Mouse (Mus musculus): ENCODE measurements around the gene Rasgrp3. TPM values are rescaled to one million over a fixed set of nuclear protein-coding genes. Genes with fewer than 3 reads are reported as not detected.

Rasgrp3 gene
- polyA plus RNA-seq, 1 experiment from 2014 or later = 5.9 TPM

DNA sequence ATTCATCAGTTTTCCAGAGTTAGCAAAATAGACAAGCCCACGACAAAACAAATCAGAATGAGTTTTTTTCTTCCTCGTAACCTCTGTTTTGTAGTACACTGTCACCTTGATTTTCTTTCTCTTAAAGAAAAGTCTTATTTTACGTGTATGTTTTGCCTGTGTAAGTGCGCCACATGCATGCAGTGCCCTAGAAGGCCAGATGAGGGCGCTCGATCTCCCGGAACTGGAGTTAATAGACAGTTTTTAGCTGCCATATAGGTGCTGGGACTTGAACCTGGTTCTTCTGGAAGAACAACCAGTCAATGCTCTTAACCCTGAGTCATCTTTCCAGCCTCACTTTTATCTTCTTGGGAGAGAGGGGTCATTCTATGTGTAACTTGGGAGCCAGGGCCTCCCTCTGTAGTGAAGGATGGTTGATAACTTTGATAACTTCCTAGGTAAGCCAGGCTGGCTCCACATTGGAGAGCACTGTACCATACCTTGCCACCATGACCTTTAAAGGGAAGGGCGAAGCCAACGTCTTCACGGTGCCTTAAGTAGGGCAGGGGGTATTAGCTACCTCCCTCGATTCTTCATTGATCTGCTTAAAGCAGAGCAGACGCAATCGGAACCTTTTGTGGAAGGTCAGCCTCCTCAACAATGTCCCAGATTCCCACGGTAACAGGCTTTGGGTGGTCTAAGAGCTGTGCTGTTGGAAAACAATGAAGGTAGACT, 93.7 kb downstream of the Rasgrp3 start:
- Histone ChIP-seq H3K9me3 (replicated peaks) (no peaks in the 10 kb centered on the region), H3K4me3 (replicated peaks) (no peak overlapping the region), H3K4me1 (no peaks in the 10 kb centered on the region), H3K27me3 (replicated peaks) (no peaks in the 10 kb centered on the region), H3K4me2 (no peak overlapping the region), H3K27ac (replicated peaks) (no peak overlapping the region), H3K36me3 (no peaks in the 10 kb centered on the region), H3K9ac (replicated peaks) (no peak overlapping the region)
- 93% methylated on average over 14 of the region's 14 CpGs for WGBS
- no peak for ATAC-seq (ENCODE audit: low FRiP score)

DNA sequence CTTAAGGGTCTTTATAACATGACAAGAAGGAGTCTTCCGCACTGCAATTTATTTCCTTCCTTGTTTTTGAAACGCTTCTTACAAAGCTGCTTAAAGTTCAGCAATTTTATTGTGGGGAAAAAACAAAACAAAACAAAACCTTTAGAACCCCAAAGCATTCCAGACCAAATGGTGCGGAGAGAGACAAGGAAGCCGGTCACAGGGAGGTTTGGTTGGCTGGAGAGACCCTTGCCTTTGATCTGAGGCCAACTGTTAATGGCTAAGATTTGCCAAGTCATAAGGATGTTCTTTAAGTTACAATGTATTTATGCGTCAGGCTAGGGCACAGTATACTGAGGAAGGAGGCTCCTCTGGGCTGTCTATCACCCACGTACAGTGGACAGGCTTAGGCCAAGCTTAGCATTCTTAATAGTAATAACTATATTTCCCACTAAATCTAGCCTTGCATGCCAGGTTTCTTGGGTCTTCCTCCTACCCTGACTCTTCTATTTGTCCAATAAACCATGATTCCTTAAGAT, 96.8 kb downstream of the Rasgrp3 start:
- H3K4me3 ChIP-seq (replicated peaks) = no peak overlapping the region
- ATAC-seq (ENCODE audit: low FRiP score) = no peak
- 57% methylated on average over 6 of the region's 6 CpGs for WGBS
- H3K4me1 ChIP-seq = 0 out of 2 replicates have a peak, but pooled peaks cover 4% of the 10 kb centered on the region
- no peak overlapping the region for H3K27ac ChIP-seq (replicated peaks)
- no peak overlapping the region for H3K4me2 ChIP-seq
- no peaks in the 10 kb centered on the region; the same call in 1 of the 2 replicates for H3K36me3 ChIP-seq
- H3K9ac ChIP-seq (replicated peaks) = no peak overlapping the region
- H3K27me3 ChIP-seq (replicated peaks) = no peaks in the 10 kb centered on the region
- H3K9me3 ChIP-seq (replicated peaks) = no peaks in the 10 kb centered on the region

DNA sequence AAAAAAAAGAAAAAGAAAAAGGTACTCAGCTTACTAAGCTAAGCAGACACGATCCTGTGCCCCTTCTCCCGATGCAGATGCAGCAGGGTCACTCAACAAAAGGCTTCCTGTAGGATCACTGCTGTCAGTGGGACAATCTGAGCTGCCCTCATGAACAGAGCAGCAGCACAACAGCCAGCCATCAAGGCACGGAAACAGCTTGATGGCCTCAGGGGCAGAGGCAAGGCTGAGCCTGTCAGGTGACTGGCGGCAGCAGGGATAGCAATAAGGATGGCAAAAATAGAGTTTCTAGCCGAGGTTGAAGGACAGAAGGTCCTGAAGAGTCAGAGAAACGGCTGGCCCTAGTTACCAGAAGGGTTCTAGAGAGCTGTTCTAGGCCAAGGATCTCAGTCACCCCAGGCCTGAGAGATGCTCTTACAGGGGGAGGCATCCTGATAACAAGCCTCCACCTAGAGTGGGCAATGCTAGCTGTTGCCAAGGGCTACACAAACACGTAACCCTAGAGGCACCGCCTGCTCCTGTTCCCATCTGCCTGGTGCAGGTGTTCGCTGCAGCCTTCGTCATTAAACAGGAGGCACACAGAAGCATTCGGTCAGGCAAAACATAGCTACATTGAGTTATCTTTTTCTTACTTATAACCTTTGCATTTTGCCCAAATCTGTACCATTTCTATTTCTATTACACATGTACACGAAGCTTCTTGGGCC, 98.8 kb downstream of the Rasgrp3 start:
- ATAC-seq (ENCODE audit: low FRiP score) = peak; percentile 40; the same call in 1 of the 2 replicates
- peaks cover 14% of the 10 kb centered on the region for H3K36me3 ChIP-seq
- no peak overlapping the region for H3K4me2 ChIP-seq
- no peaks in the 10 kb centered on the region for H3K9me3 ChIP-seq (replicated peaks)
- no peaks in the 10 kb centered on the region for H3K27me3 ChIP-seq (replicated peaks)
- no peak overlapping the region for H3K4me3 ChIP-seq (replicated peaks)
- H3K4me1 ChIP-seq = 0 out of 2 replicates have a peak, but pooled peaks cover 4% of the 10 kb centered on the region
- 46% methylated on average over 12 of the region's 12 CpGs for WGBS
- no peak overlapping the region for H3K9ac ChIP-seq (replicated peaks)
- H3K27ac ChIP-seq (replicated peaks) = no peak overlapping the region

- H3K9me3 ChIP-seq (replicated peaks) = no peaks in the 10 kb centered on the region
- H3K36me3 ChIP-seq = peaks cover 16% of the 10 kb centered on the region
- ATAC-seq (ENCODE audit: low FRiP score) = no peak
- no peak overlapping the region for H3K4me2 ChIP-seq
- 97% methylated on average over 4 of the region's 4 CpGs for WGBS
- H3K9ac ChIP-seq (replicated peaks) = no peak overlapping the region
- no peak overlapping the region for H3K4me3 ChIP-seq (replicated peaks)
- H3K27ac ChIP-seq (replicated peaks) = no peak overlapping the region
- H3K27me3 ChIP-seq (replicated peaks) = no peaks in the 10 kb centered on the region
- 0 out of 2 replicates have a peak, but pooled peaks cover 4% of the 10 kb centered on the region for H3K4me1 ChIP-seq
These were observed 99.9 kb downstream of the Rasgrp3 start for GRCm38 (mm10) chr17:75535612-75536011.

GRCm38 (mm10) chr17:75536396-75537049, 100.8 kb downstream of the Rasgrp3 start:
- Histone ChIP-seq H3K4me1 (0 out of 2 replicates have a peak, but pooled peaks cover 4% of the 10 kb centered on the region), H3K36me3 (peaks cover 16% of the 10 kb centered on the region), H3K4me2 (no peak overlapping the region), H3K9me3 (replicated peaks) (no peaks in the 10 kb centered on the region), H3K27ac (replicated peaks) (no peak overlapping the region), H3K4me3 (replicated peaks) (no peak overlapping the region), H3K27me3 (replicated peaks) (no peaks in the 10 kb centered on the region), H3K9ac (replicated peaks) (no peak overlapping the region)
- 36% methylated on average over 6 of the region's 6 CpGs for WGBS
- peak; percentile 84 for ATAC-seq (ENCODE audit: low FRiP score)

- Histone ChIP-seq H3K27me3 (replicated peaks) (no peaks in the 10 kb centered on the region), H3K36me3 (peaks cover 18% of the 10 kb centered on the region), H3K9me3 (replicated peaks) (no peaks in the 10 kb centered on the region), H3K4me2 (no peak overlapping the region), H3K4me3 (replicated peaks) (no peak overlapping the region), H3K9ac (replicated peaks) (no peak overlapping the region), H3K27ac (replicated peaks) (no peak overlapping the region), H3K4me1 (0 out of 2 replicates have a peak, but pooled peaks cover 4% of the 10 kb centered on the region)
- no peak for ATAC-seq (ENCODE audit: low FRiP score)
- WGBS = 86% methylated on average over 7 of the region's 7 CpGs
These were observed 101.4 kb downstream of the Rasgrp3 start for GRCm38 (mm10) chr17:75537050-75537445.

GRCm38 (mm10) chr17:75538431-75538830, 102.7 kb downstream of the Rasgrp3 start:
- WGBS = 94% methylated on average over 12 of the region's 12 CpGs
- no peak overlapping the region for H3K4me3 ChIP-seq (replicated peaks)
- H3K9ac ChIP-seq (replicated peaks) = no peak overlapping the region
- ATAC-seq (ENCODE audit: low FRiP score) = no peak
- H3K4me1 ChIP-seq = 0 out of 2 replicates have a peak, but pooled peaks cover 4% of the 10 kb centered on the region
- no peak overlapping the region for H3K27ac ChIP-seq (replicated peaks)
- H3K4me2 ChIP-seq = no peak overlapping the region
- H3K9me3 ChIP-seq (replicated peaks) = no peaks in the 10 kb centered on the region
- H3K27me3 ChIP-seq (replicated peaks) = no peaks in the 10 kb centered on the region
- peaks cover 21% of the 10 kb centered on the region for H3K36me3 ChIP-seq

DNA sequence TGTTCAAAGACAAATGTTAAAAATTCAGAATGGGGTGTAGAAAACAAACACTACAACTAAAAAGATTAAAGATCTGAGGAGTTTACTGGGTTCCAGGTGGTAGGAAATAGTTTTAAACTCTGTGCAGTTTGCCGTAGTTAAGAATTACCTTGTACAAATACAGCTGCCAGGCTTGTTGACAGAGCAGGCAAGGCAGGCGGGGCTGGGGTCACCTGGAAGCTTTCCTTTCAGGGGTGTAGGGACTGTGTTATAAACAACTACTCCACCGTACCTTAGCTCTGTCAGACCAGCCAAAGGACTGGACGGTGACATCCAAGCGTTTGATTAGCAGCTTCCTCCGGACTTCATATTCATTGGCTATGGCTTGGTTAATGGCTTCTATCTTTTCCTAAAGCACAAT, 103.4 kb downstream of the Rasgrp3 start:
- Histone ChIP-seq H3K4me1 (0 out of 2 replicates have a peak, but pooled peaks cover 4% of the 10 kb centered on the region), H3K9ac (replicated peaks) (no peak overlapping the region), H3K9me3 (replicated peaks) (no peaks in the 10 kb centered on the region), H3K4me2 (no peak overlapping the region), H3K36me3 (peaks cover 25% of the 10 kb centered on the region), H3K4me3 (replicated peaks) (no peak overlapping the region), H3K27me3 (replicated peaks) (no peaks in the 10 kb centered on the region), H3K27ac (replicated peaks) (no peak overlapping the region)
- 94% methylated on average over 6 of the region's 6 CpGs for WGBS
- ATAC-seq (ENCODE audit: low FRiP score) = no peak

DNA sequence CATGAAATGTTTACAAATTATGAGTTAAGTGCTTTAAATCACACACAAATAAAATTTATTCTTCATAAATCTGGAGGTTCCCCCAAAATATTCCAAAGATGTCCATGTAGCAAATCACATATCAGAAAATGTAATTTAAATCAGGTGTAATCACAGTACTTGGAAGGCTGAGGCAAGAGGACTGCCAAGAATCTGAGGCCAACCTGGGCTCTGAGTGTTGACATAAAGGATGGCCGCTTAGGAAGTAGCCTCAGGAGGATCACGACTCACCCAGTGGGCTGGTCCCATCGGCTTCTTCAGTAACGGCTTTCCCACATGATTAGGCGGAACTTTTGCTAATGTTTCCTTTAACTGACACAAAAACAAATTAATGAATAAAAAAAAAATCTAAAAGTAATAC, 104.1 kb downstream of the Rasgrp3 start:
- no peak overlapping the region for H3K9ac ChIP-seq (replicated peaks)
- peaks cover 28% of the 10 kb centered on the region for H3K36me3 ChIP-seq
- H3K4me1 ChIP-seq = 0 out of 2 replicates have a peak, but pooled peaks cover 4% of the 10 kb centered on the region
- no peaks in the 10 kb centered on the region for H3K9me3 ChIP-seq (replicated peaks)
- no peak overlapping the region for H3K27ac ChIP-seq (replicated peaks)
- WGBS = 87% methylated on average over 5 of the region's 5 CpGs
- H3K4me3 ChIP-seq (replicated peaks) = no peak overlapping the region
- H3K4me2 ChIP-seq = no peak overlapping the region
- no peak for ATAC-seq (ENCODE audit: low FRiP score)
- H3K27me3 ChIP-seq (replicated peaks) = no peaks in the 10 kb centered on the region

GRCm38 (mm10) chr17:75543434-75543833, 107.7 kb downstream of the Rasgrp3 start:
- H3K4me1 ChIP-seq = no peaks in the 10 kb centered on the region
- H3K4me3 ChIP-seq (replicated peaks) = no peak overlapping the region
- 86% methylated on average over 7 of the region's 7 CpGs for WGBS
- H3K36me3 ChIP-seq = peaks cover 44% of the 10 kb centered on the region
- H3K27ac ChIP-seq (replicated peaks) = no peak overlapping the region
- no peaks in the 10 kb centered on the region for H3K9me3 ChIP-seq (replicated peaks)
- no peak for ATAC-seq (ENCODE audit: low FRiP score)
- no peak overlapping the region for H3K9ac ChIP-seq (replicated peaks)
- H3K27me3 ChIP-seq (replicated peaks) = no peaks in the 10 kb centered on the region
- no peak overlapping the region for H3K4me2 ChIP-seq

GRCm38 (mm10) chr17:75544262-75544661, 108.6 kb downstream of the Rasgrp3 start:
- H3K9me3 ChIP-seq (replicated peaks) = no peaks in the 10 kb centered on the region
- H3K27me3 ChIP-seq (replicated peaks) = no peaks in the 10 kb centered on the region
- no peak overlapping the region for H3K4me2 ChIP-seq
- H3K27ac ChIP-seq (replicated peaks) = no peak overlapping the region
- 89% methylated on average over 7 of the region's 7 CpGs for WGBS
- no peaks in the 10 kb centered on the region for H3K4me1 ChIP-seq
- ATAC-seq (ENCODE audit: low FRiP score) = no peak
- H3K9ac ChIP-seq (replicated peaks) = no peak overlapping the region
- no peak overlapping the region for H3K4me3 ChIP-seq (replicated peaks)
- H3K36me3 ChIP-seq = peaks cover 35% of the 10 kb centered on the region
